Mouse (Mus musculus): ENCODE data around the gene Rgs11.

DNA sequence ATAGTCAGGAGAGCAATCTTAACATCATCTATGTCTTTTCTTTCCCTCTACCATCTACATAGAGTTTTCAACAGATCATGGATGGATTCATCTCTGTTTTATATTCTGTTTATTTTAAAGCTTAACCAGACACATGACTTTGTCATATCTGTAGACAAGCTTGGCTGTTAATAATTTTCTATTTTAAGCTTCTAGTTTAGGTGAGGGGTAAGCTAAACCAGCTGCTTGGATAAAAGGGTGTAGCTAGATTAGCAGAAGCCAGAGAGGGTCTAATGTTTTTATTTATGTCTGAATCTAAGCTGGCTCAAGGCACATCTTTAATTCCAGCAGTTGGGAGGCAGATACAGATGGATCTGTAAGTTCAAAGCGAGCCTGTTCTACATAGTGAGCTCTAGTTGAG is 40.0 kb upstream of the Rgs11 start:
- TF ChIP-seq CTCF (IDR thresholded peaks at IDR 0.05; ENCODE audit: borderline replicate concordance, control insufficient read depth, extremely low read depth, insufficient read depth, low read length, poor library complexity) (no peak), POLR2A (IDR thresholded peaks at IDR 0.05; ENCODE audit: control insufficient read depth, extremely low read depth, insufficient read depth, low read length, poor library complexity) (no peak)

Data from thymus, adult 2 months (tissue).